Mouse (Mus musculus) heart, adult 2 months (tissue): ENCODE data around the gene Gzmm.

Source experiments
- CTCF ChIP-seq: fragments of 200-600 bp; IDR thresholded peaks from 2 replicates; pipeline ENCODE4 v1.8.1; 2022; ENCODE audit warnings: antibody characterized with exemption, mild to moderate bottlenecking, moderate library complexity
- EP300 ChIP-seq: fragments of 200-500 bp; IDR thresholded peaks from 2 replicates; pipeline ENCODE4 v1.6.1; 2011; ENCODE audit warnings: low read depth, low read length, control low read depth; ENCODE audit not compliant: insufficient read depth
- POLR2A ChIP-seq: fragments of 200-500 bp; IDR thresholded peaks from 2 replicates; pipeline ENCODE4 v1.6.1; 2011; ENCODE audit warnings: mild to moderate bottlenecking, low read depth, low read length, control low read depth; ENCODE audit not compliant: insufficient read depth

DNA sequence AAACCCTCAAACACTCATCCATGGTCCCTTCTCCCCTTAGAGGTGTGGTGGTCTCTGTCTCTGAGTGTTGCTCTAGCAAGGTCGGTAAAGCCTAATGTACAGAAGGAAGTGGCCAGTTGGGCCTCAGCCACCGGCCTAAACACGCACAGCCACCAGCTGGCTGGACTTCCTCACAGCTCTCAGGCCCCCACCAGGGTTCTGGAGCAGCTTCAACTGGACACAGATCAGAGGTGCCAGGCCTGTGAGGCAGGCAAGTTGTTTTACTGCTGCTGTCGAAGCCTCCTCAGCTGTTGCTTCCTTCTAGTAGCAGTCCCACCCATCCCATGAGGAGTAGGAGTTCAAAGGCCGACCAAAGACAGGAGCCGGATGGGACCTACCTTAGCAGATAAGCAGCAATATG is 9.1 kb downstream of the Gzmm start:
- TF ChIP-seq POLR2A (no peak), CTCF (no peak), EP300 (no peak)
